Mouse (Mus musculus): ENCODE results near the gene D5Ertd579e. TPM values are rescaled to one million over a fixed set of nuclear protein-coding genes. Genes with fewer than 3 reads are reported as not detected.

The D5Ertd579e gene
- polyA plus RNA-seq, 1 experiment from 2014 or later = 33.2 TPM

DNA sequence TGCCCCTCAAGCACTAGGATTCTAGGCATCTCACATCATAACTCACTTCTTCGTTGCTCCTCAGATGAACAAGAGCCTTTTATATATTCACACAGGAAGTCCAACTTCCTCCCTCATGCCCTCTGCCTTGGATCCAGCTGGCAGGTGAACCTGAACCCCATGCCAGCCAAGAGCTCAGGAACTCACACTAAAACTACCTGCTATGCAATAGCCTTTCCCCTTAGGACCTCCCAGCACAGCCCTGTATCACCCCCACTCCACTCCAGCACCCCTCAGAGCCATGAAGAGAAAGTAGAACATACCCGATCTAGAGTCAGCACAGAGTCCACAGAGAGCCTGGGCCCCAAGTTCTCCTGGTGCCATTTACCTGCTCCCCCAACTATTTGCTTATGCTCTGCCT, 31.3 kb upstream of the D5Ertd579e start:
- H3K36me3 ChIP-seq (ENCODE audit: control insufficient read depth, insufficient read depth, low read length) = no peaks in the 10 kb centered on the region
- no peaks in the 10 kb centered on the region for H3K27me3 ChIP-seq (ENCODE audit: control insufficient read depth, insufficient read depth, low read length)
- no peak overlapping the region for H3K9ac ChIP-seq (ENCODE audit: low read length)
- no peak for ATAC-seq (ENCODE audit: insufficient number of reproducible peaks, insufficient read depth, low FRiP score, low read depth)
- WGBS = 61% methylated on average over 2 of the region's 2 CpGs
- no peak overlapping the region for H3K4me3 ChIP-seq (ENCODE audit: control insufficient read depth in 1 of 2, insufficient read depth in 1 of 2, low read depth in 1 of 2, low read length in 2 of 2)
- H3K4me1 ChIP-seq (ENCODE audit: control insufficient read depth in 2 of 2, insufficient read depth in 2 of 2, low read length in 2 of 2) = peaks cover 13 to 18% of the 10 kb centered on the region in 2 experiments
- no peaks in the 10 kb centered on the region for H3K9me3 ChIP-seq (ENCODE audit: control insufficient read depth, low read length)
- no peak overlapping the region for H3K27ac ChIP-seq (replicated peaks in 1 of 2; ENCODE audit: control insufficient read depth in 1 of 2, insufficient read depth in 1 of 2, low read depth in 2 of 2, low read length in 2 of 2)
- no peak overlapping the region for H3K4me2 ChIP-seq (ENCODE audit: low read length)

DNA sequence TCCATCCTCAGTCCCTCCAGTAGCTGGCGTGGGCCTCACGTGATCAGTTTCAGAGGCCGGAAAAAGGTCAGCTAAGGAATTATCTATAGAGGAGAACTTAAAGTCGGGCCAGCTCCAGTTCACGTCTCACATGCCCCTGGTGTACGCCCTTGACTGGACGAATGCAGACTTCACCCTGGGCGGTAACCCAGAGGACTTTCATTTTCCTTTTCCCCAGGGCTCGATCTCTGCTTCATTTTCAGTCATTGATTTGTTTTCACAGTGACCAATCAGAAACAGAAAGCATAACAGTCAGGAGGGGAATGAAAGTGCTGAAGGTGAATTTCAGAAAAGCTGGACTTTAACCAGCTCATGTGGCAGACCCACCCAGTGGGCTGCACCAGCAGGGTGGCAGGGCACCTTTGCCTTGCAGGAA, 30.6 kb upstream of the D5Ertd579e start:
- Histone ChIP-seq H3K4me1 (ENCODE audit: control insufficient read depth in 2 of 2, insufficient read depth in 2 of 2, low read length in 2 of 2) (peaks cover 18 to 20% of the 10 kb centered on the region in 2 experiments), H3K9me3 (ENCODE audit: control insufficient read depth, low read length) (no peaks in the 10 kb centered on the region), H3K36me3 (ENCODE audit: control insufficient read depth, insufficient read depth, low read length) (no peaks in the 10 kb centered on the region), H3K9ac (ENCODE audit: low read length) (no peak overlapping the region), H3K4me2 (ENCODE audit: low read length) (peak overlapping the region; percentile 18; the same call in 1 of the 2 replicates), H3K27me3 (ENCODE audit: control insufficient read depth, insufficient read depth, low read length) (no peaks in the 10 kb centered on the region), H3K4me3 (ENCODE audit: control insufficient read depth in 1 of 2, insufficient read depth in 1 of 2, low read depth in 1 of 2, low read length in 2 of 2) (no peak overlapping the region), H3K27ac (replicated peaks in 1 of 2; ENCODE audit: control insufficient read depth in 1 of 2, insufficient read depth in 1 of 2, low read depth in 2 of 2, low read length in 2 of 2) (0 out of 4 replicates have a peak overlapping the region, but pooled peaks of 1 of the 2 experiments have one; percentile 19)
- ATAC-seq (ENCODE audit: insufficient number of reproducible peaks, insufficient read depth, low FRiP score, low read depth) = no peak
- WGBS = 50% methylated on average over 9 of the region's 9 CpGs

DNA sequence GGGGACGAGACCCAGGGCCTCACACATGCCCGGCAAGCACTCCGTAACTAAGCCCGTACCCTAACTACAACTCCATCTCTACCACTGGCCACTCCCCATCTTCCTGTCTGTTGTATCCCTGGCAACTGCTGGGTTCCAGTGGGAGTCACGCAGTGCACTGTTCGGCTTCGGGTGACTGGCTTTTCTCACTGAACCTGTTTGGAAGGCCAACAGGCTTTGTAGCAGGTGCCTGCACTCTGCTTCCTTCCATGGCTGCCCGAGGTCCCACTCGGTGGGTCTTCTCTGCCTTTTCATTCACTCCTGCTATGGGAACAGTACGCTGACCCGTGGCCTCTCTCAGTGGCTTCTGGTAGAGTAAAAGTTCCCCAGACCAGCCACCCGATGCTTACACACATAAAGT, 30.0 kb upstream of the D5Ertd579e start:
- Histone ChIP-seq H3K27me3 (ENCODE audit: control insufficient read depth, insufficient read depth, low read length) (no peaks in the 10 kb centered on the region), H3K36me3 (ENCODE audit: control insufficient read depth, insufficient read depth, low read length) (no peaks in the 10 kb centered on the region), H3K9ac (ENCODE audit: low read length) (no peak overlapping the region), H3K4me2 (ENCODE audit: low read length) (no peak overlapping the region), H3K27ac (replicated peaks in 1 of 2; ENCODE audit: control insufficient read depth in 1 of 2, insufficient read depth in 1 of 2, low read depth in 2 of 2, low read length in 2 of 2) (0 out of 4 replicates have a peak overlapping the region, but pooled peaks of 1 of the 2 experiments have one; percentile 19), H3K4me3 (ENCODE audit: control insufficient read depth in 1 of 2, insufficient read depth in 1 of 2, low read depth in 1 of 2, low read length in 2 of 2) (no peak overlapping the region), H3K9me3 (ENCODE audit: control insufficient read depth, low read length) (no peaks in the 10 kb centered on the region), H3K4me1 (ENCODE audit: control insufficient read depth in 2 of 2, insufficient read depth in 2 of 2, low read length in 2 of 2) (peaks cover 22 to 26% of the 10 kb centered on the region in 2 experiments)
- WGBS = 66% methylated on average over 12 of the region's 12 CpGs
- no peak for ATAC-seq (ENCODE audit: insufficient number of reproducible peaks, insufficient read depth, low FRiP score, low read depth)

DNA sequence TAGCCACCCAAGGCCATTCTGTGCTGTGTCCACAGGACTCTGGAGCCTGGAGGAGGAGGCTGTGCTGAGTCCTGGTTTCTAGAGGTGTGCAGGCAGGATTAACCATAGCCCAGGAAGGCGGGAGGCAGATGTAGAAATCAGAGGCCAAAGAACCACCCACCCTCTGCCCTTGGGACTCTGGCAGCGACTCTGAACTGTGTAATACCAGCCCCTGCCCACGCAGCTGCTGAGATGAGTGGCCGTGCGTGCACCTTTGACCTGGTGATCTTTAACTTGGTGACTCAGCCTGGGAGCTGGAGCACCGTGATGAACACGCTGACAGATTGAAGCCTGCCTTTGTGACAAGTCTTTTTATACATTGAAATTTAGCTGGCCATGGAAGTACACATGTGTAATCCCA, 28.4 kb upstream of the D5Ertd579e start:
- WGBS = 64% methylated on average over 7 of the region's 7 CpGs
- Histone ChIP-seq H3K36me3 (ENCODE audit: control insufficient read depth, insufficient read depth, low read length) (no peaks in the 10 kb centered on the region), H3K27ac (replicated peaks in 1 of 2; ENCODE audit: control insufficient read depth in 1 of 2, insufficient read depth in 1 of 2, low read depth in 2 of 2, low read length in 2 of 2) (no peak overlapping the region), H3K4me1 (ENCODE audit: control insufficient read depth in 2 of 2, insufficient read depth in 2 of 2, low read length in 2 of 2) (peaks cover 28 to 35% of the 10 kb centered on the region in 2 experiments), H3K9ac (ENCODE audit: low read length) (no peak overlapping the region), H3K4me2 (ENCODE audit: low read length) (no peak overlapping the region), H3K27me3 (ENCODE audit: control insufficient read depth, insufficient read depth, low read length) (no peaks in the 10 kb centered on the region), H3K9me3 (ENCODE audit: control insufficient read depth, low read length) (no peaks in the 10 kb centered on the region), H3K4me3 (ENCODE audit: control insufficient read depth in 1 of 2, insufficient read depth in 1 of 2, low read depth in 1 of 2, low read length in 2 of 2) (no peak overlapping the region)
- ATAC-seq (ENCODE audit: insufficient number of reproducible peaks, insufficient read depth, low FRiP score, low read depth) = no peak

DNA sequence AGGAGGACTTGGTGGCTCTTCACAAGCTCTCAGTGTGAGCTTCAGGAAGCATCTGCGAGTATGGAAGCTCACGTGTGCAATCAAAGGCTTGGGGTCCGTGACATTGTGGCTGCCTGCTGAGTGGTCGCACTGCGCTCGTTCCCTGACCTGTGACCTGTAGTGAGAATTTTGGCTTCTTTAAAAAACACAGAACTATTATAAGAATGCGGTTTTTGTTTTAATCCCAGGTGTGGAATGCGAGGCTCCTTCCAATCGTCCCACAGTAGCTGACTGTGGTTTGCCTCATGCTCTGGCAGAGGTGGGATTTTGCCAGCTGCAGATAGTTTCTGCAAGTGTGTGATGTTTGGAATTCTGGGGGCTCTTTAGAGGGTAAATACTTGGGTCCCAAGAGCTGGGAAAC, 27.5 kb upstream of the D5Ertd579e start:
- H3K4me1 ChIP-seq (ENCODE audit: control insufficient read depth in 2 of 2, insufficient read depth in 2 of 2, low read length in 2 of 2) = peaks cover 28 to 35% of the 10 kb centered on the region in 2 experiments
- no peak overlapping the region for H3K27ac ChIP-seq (replicated peaks in 1 of 2; ENCODE audit: control insufficient read depth in 1 of 2, insufficient read depth in 1 of 2, low read depth in 2 of 2, low read length in 2 of 2)
- 85% methylated on average over 9 of the region's 9 CpGs for WGBS
- no peak overlapping the region for H3K9ac ChIP-seq (ENCODE audit: low read length)
- no peaks in the 10 kb centered on the region for H3K27me3 ChIP-seq (ENCODE audit: control insufficient read depth, insufficient read depth, low read length)
- no peak for ATAC-seq (ENCODE audit: insufficient number of reproducible peaks, insufficient read depth, low FRiP score, low read depth)
- no peak overlapping the region for H3K4me3 ChIP-seq (ENCODE audit: control insufficient read depth in 1 of 2, insufficient read depth in 1 of 2, low read depth in 1 of 2, low read length in 2 of 2)
- no peak overlapping the region for H3K4me2 ChIP-seq (ENCODE audit: low read length)
- no peaks in the 10 kb centered on the region for H3K9me3 ChIP-seq (ENCODE audit: control insufficient read depth, low read length)
- no peaks in the 10 kb centered on the region for H3K36me3 ChIP-seq (ENCODE audit: control insufficient read depth, insufficient read depth, low read length)

DNA sequence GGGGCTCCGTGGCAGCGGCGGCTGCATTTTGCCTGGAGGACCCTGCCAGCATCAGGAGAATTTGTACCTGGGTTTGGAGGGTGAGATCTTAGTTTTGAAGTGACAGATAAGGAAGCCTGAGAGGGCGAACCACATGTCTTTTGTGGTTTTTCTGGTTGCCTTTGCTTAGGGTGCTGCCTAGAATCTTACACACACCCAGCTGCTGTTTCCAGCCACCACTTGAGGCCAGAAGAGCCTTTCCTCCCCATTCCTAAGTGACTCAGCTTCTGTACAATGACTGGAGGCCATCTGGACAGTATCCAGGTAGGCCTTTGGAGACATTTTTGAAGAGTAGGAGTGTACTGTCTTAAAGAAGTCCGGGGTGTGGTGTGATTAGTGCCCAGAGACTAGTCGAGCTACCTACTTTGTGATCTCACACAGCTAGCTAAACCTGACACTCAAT, 26.6 kb upstream of the D5Ertd579e start:
- 48% methylated on average over 6 of the region's 6 CpGs for WGBS
- H3K4me3 ChIP-seq (ENCODE audit: control insufficient read depth in 1 of 2, insufficient read depth in 1 of 2, low read depth in 1 of 2, low read length in 2 of 2) = no peak overlapping the region
- H3K4me1 ChIP-seq (ENCODE audit: control insufficient read depth in 2 of 2, insufficient read depth in 2 of 2, low read length in 2 of 2) = peaks cover 30 to 35% of the 10 kb centered on the region in 2 experiments
- H3K36me3 ChIP-seq (ENCODE audit: control insufficient read depth, insufficient read depth, low read length) = no peaks in the 10 kb centered on the region
- H3K27me3 ChIP-seq (ENCODE audit: control insufficient read depth, insufficient read depth, low read length) = no peaks in the 10 kb centered on the region
- no peak for ATAC-seq (ENCODE audit: insufficient number of reproducible peaks, insufficient read depth, low FRiP score, low read depth)
- H3K4me2 ChIP-seq (ENCODE audit: low read length) = no peak overlapping the region
- H3K27ac ChIP-seq (replicated peaks in 1 of 2; ENCODE audit: control insufficient read depth in 1 of 2, insufficient read depth in 1 of 2, low read depth in 2 of 2, low read length in 2 of 2) = 0 out of 4 replicates have a peak overlapping the region, but pooled peaks have one; percentile 2 to 35
- H3K9me3 ChIP-seq (ENCODE audit: control insufficient read depth, low read length) = no peaks in the 10 kb centered on the region
- H3K9ac ChIP-seq (ENCODE audit: low read length) = no peak overlapping the region

DNA sequence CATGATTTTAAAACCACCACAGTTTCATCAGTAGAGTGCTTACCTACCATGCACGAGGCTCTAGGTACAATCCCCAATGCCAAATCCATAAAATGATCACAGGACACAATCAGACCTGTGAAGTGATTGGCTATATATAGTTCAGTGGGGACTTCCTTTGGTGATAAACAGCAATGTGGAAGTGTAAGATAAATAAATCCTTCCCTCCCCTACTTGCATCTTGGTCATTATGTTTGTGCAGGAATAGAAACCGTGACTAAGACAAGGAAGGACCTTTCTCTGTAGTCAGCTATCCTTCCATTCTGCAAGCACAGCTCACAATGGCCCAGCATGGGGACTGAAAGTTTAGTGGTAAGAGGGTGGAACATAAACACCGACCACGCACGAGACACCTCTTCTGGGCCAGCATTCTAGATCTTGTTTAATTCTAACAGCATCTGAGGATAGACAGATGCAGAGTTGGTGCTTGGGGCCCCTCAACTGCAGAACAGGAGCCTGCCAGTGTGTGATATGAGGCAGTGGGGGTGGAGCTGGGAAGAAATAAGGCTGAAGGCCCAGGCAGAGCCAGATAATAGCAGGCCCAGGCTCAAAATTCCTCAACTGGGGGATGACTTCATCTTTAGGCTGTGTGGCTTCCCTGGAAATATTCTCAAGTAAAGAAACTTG, 25.0 kb upstream of the D5Ertd579e start:
- Histone ChIP-seq H3K4me3 (ENCODE audit: control insufficient read depth in 1 of 2, insufficient read depth in 1 of 2, low read depth in 1 of 2, low read length in 2 of 2) (no peak overlapping the region), H3K27me3 (ENCODE audit: control insufficient read depth, insufficient read depth, low read length) (no peaks in the 10 kb centered on the region), H3K9ac (ENCODE audit: low read length) (no peak overlapping the region; the same call in 1 of the 2 replicates), H3K4me1 (ENCODE audit: control insufficient read depth in 2 of 2, insufficient read depth in 2 of 2, low read length in 2 of 2) (peaks cover 30 to 37% of the 10 kb centered on the region in 2 experiments), H3K4me2 (ENCODE audit: low read length) (peak overlapping the region; percentile 4; the same call in 1 of the 2 replicates), H3K36me3 (ENCODE audit: control insufficient read depth, insufficient read depth, low read length) (no peaks in the 10 kb centered on the region), H3K27ac (replicated peaks in 1 of 2; ENCODE audit: control insufficient read depth in 1 of 2, insufficient read depth in 1 of 2, low read depth in 2 of 2, low read length in 2 of 2) (peak overlapping the region; percentile 48 to 55), H3K9me3 (ENCODE audit: control insufficient read depth, low read length) (no peaks in the 10 kb centered on the region)
- no peak for ATAC-seq (ENCODE audit: insufficient number of reproducible peaks, insufficient read depth, low FRiP score, low read depth)
- WGBS = 25% methylated on average over 5 of the region's 5 CpGs
